Mouse (Mus musculus): ENCODE measurements at regions not wholly inside any gene's neighbourhood (a gene's known extent, or its start where the extent isn't known, plus 50 kb on each side); places are given as distances from the start of the nearest gene placed in this dataset.

- ATAC-seq, result no peak
- H3K4me1 ChIP-seq (replicated peaks; ENCODE audit: control insufficient read depth, insufficient read depth, low read length), result peaks cover 8% of the 10 kb centered on the region
- no peak overlapping the region for H3K9ac ChIP-seq (replicated peaks; ENCODE audit: low read depth, low read length)
- no peak overlapping the region for H3K4me3 ChIP-seq (replicated peaks; ENCODE audit: low read length)
- WGBS, result 90% methylated on average over 6 of the region's 6 CpGs
- H3K4me2 ChIP-seq (ENCODE audit: low read length), result no peak overlapping the region
- no peaks in the 10 kb centered on the region for H3K9me3 ChIP-seq (ENCODE audit: control insufficient read depth, low read length)
- no peak overlapping the region for H3K27ac ChIP-seq (ENCODE audit: low read length)
- H3K36me3 ChIP-seq (ENCODE audit: control insufficient read depth, insufficient read depth), result no peaks in the 10 kb centered on the region
- no peaks in the 10 kb centered on the region for H3K27me3 ChIP-seq (replicated peaks; ENCODE audit: control insufficient read depth, insufficient read depth, low read length)
Measured at GRCm38 (mm10) chr7:73028952-73029351, 346.4 kb upstream of the Rgma start.

- 90% methylated on average over 5 of the region's 5 CpGs for WGBS
- Histone ChIP-seq H3K4me2 (ENCODE audit: low read length) (no peak overlapping the region), H3K4me3 (replicated peaks; ENCODE audit: low read length) (no peak overlapping the region), H3K36me3 (ENCODE audit: control insufficient read depth, insufficient read depth) (no peaks in the 10 kb centered on the region), H3K4me1 (replicated peaks; ENCODE audit: control insufficient read depth, insufficient read depth, low read length) (peaks cover 8% of the 10 kb centered on the region), H3K27me3 (replicated peaks; ENCODE audit: control insufficient read depth, insufficient read depth, low read length) (no peaks in the 10 kb centered on the region), H3K27ac (ENCODE audit: low read length) (no peak overlapping the region), H3K9me3 (ENCODE audit: control insufficient read depth, low read length) (no peaks in the 10 kb centered on the region), H3K9ac (replicated peaks; ENCODE audit: low read depth, low read length) (no peak overlapping the region)
- no peak for ATAC-seq
Measured at GRCm38 (mm10) chr7:73031407-73031806, 343.9 kb upstream of the Rgma start.

GRCm38 (mm10) chr7:73032316-73032980 lies 342.9 kb upstream of the Rgma start:
- no peaks in the 10 kb centered on the region for H3K9me3 ChIP-seq (ENCODE audit: control insufficient read depth, low read length)
- no peaks in the 10 kb centered on the region for H3K36me3 ChIP-seq (ENCODE audit: control insufficient read depth, insufficient read depth)
- peaks cover 14% of the 10 kb centered on the region for H3K4me1 ChIP-seq (replicated peaks; ENCODE audit: control insufficient read depth, insufficient read depth, low read length)
- peak overlapping the region; percentile 61 for H3K27ac ChIP-seq (ENCODE audit: low read length)
- H3K4me2 ChIP-seq (ENCODE audit: low read length), result no peak overlapping the region
- H3K4me3 ChIP-seq (replicated peaks; ENCODE audit: low read length), result no peak overlapping the region
- no peak overlapping the region for H3K9ac ChIP-seq (replicated peaks; ENCODE audit: low read depth, low read length)
- WGBS, result 72% methylated on average over 23 of the region's 23 CpGs
- no peaks in the 10 kb centered on the region for H3K27me3 ChIP-seq (replicated peaks; ENCODE audit: control insufficient read depth, insufficient read depth, low read length)
- 0 out of 2 replicates have a peak, but pooled peaks have one; percentile 59 for ATAC-seq

- H3K4me1 ChIP-seq (replicated peaks; ENCODE audit: control insufficient read depth, insufficient read depth, low read length), result peaks cover 14% of the 10 kb centered on the region
- 50% methylated on average over 20 of the region's 20 CpGs for WGBS
- no peak overlapping the region for H3K9ac ChIP-seq (replicated peaks; ENCODE audit: low read depth, low read length)
- H3K4me2 ChIP-seq (ENCODE audit: low read length), result peak overlapping the region; percentile 6; the same call in 1 of the 2 replicates
- ATAC-seq, result 0 out of 2 replicates have a peak, but pooled peaks have one; percentile 48
- H3K4me3 ChIP-seq (replicated peaks; ENCODE audit: low read length), result no peak overlapping the region
- no peak overlapping the region for H3K27ac ChIP-seq (ENCODE audit: low read length)
- H3K9me3 ChIP-seq (ENCODE audit: control insufficient read depth, low read length), result no peaks in the 10 kb centered on the region
- H3K27me3 ChIP-seq (replicated peaks; ENCODE audit: control insufficient read depth, insufficient read depth, low read length), result no peaks in the 10 kb centered on the region
- no peaks in the 10 kb centered on the region for H3K36me3 ChIP-seq (ENCODE audit: control insufficient read depth, insufficient read depth)
Measured at GRCm38 (mm10) chr7:73036801-73037555, 338.3 kb upstream of the Rgma start.

GRCm38 (mm10) chr7:73037638-73038037 lies 337.7 kb upstream of the Rgma start:
- Histone ChIP-seq H3K36me3 (ENCODE audit: control insufficient read depth, insufficient read depth) (no peaks in the 10 kb centered on the region), H3K9me3 (ENCODE audit: control insufficient read depth, low read length) (no peaks in the 10 kb centered on the region)
- 95% methylated on average over 9 of the region's 9 CpGs for WGBS

GRCm38 (mm10) chr7:73039921-73040320 lies 335.4 kb upstream of the Rgma start:
- no peaks in the 10 kb centered on the region for H3K27me3 ChIP-seq (replicated peaks; ENCODE audit: control insufficient read depth, insufficient read depth, low read length)
- peaks cover 6% of the 10 kb centered on the region for H3K4me1 ChIP-seq (replicated peaks; ENCODE audit: control insufficient read depth, insufficient read depth, low read length)
- no peak overlapping the region for H3K27ac ChIP-seq (ENCODE audit: low read length)
- H3K4me3 ChIP-seq (replicated peaks; ENCODE audit: low read length), result no peak overlapping the region
- H3K9me3 ChIP-seq (ENCODE audit: control insufficient read depth, low read length), result no peaks in the 10 kb centered on the region
- 93% methylated on average over 4 of the region's 4 CpGs for WGBS
- H3K4me2 ChIP-seq (ENCODE audit: low read length), result no peak overlapping the region
- H3K36me3 ChIP-seq (ENCODE audit: control insufficient read depth, insufficient read depth), result no peaks in the 10 kb centered on the region
- no peak overlapping the region for H3K9ac ChIP-seq (replicated peaks; ENCODE audit: low read depth, low read length)
- ATAC-seq, result no peak

More at GRCm38 (mm10) chr7:73037638-73038037, 337.7 kb upstream of the Rgma start:
- ATAC-seq, result no peak
- Histone ChIP-seq H3K4me2 (ENCODE audit: low read length) (no peak overlapping the region), H3K27ac (ENCODE audit: low read length) (no peak overlapping the region), H3K9ac (replicated peaks; ENCODE audit: low read depth, low read length) (no peak overlapping the region), H3K4me1 (replicated peaks; ENCODE audit: control insufficient read depth, insufficient read depth, low read length) (peaks cover 9% of the 10 kb centered on the region), H3K4me3 (replicated peaks; ENCODE audit: low read length) (no peak overlapping the region), H3K27me3 (replicated peaks; ENCODE audit: control insufficient read depth, insufficient read depth, low read length) (no peaks in the 10 kb centered on the region)

- Histone ChIP-seq H3K9ac (replicated peaks; ENCODE audit: low read depth, low read length) (no peak overlapping the region), H3K36me3 (ENCODE audit: control insufficient read depth, insufficient read depth) (no peaks in the 10 kb centered on the region), H3K27ac (ENCODE audit: low read length) (no peak overlapping the region), H3K4me2 (ENCODE audit: low read length) (no peak overlapping the region), H3K9me3 (ENCODE audit: control insufficient read depth, low read length) (no peaks in the 10 kb centered on the region), H3K4me3 (replicated peaks; ENCODE audit: low read length) (no peak overlapping the region), H3K27me3 (replicated peaks; ENCODE audit: control insufficient read depth, insufficient read depth, low read length) (no peaks in the 10 kb centered on the region), H3K4me1 (replicated peaks; ENCODE audit: control insufficient read depth, insufficient read depth, low read length) (no peaks in the 10 kb centered on the region)
- no peak for ATAC-seq
- WGBS, result 76% methylated on average over 3 of the region's 3 CpGs
Measured at GRCm38 (mm10) chr7:73044316-73044715, 331.0 kb upstream of the Rgma start.

GRCm38 (mm10) chr7:73055891-73056290 lies 319.4 kb upstream of the Rgma start:
- H3K9ac ChIP-seq (replicated peaks; ENCODE audit: low read depth, low read length), result no peak overlapping the region
- no peaks in the 10 kb centered on the region for H3K4me1 ChIP-seq (replicated peaks; ENCODE audit: control insufficient read depth, insufficient read depth, low read length)
- H3K4me2 ChIP-seq (ENCODE audit: low read length), result no peak overlapping the region
- no peak for ATAC-seq
- H3K27ac ChIP-seq (ENCODE audit: low read length), result no peak overlapping the region
- H3K9me3 ChIP-seq (ENCODE audit: control insufficient read depth, low read length), result no peaks in the 10 kb centered on the region
- 87% methylated on average over 2 of the region's 2 CpGs for WGBS
- no peaks in the 10 kb centered on the region for H3K36me3 ChIP-seq (ENCODE audit: control insufficient read depth, insufficient read depth)
- no peak overlapping the region for H3K4me3 ChIP-seq (replicated peaks; ENCODE audit: low read length)
- H3K27me3 ChIP-seq (replicated peaks; ENCODE audit: control insufficient read depth, insufficient read depth, low read length), result no peaks in the 10 kb centered on the region

GRCm38 (mm10) chr7:73063556-73063955 lies 311.8 kb upstream of the Rgma start:
- Histone ChIP-seq H3K9me3 (ENCODE audit: control insufficient read depth, low read length) (no peaks in the 10 kb centered on the region), H3K36me3 (ENCODE audit: control insufficient read depth, insufficient read depth) (no peaks in the 10 kb centered on the region), H3K27me3 (replicated peaks; ENCODE audit: control insufficient read depth, insufficient read depth, low read length) (no peaks in the 10 kb centered on the region), H3K27ac (ENCODE audit: low read length) (no peak overlapping the region), H3K4me3 (replicated peaks; ENCODE audit: low read length) (no peak overlapping the region), H3K9ac (replicated peaks; ENCODE audit: low read depth, low read length) (no peak overlapping the region), H3K4me2 (ENCODE audit: low read length) (no peak overlapping the region), H3K4me1 (replicated peaks; ENCODE audit: control insufficient read depth, insufficient read depth, low read length) (no peaks in the 10 kb centered on the region)
- WGBS, result 79% methylated on average over 3 of the region's 3 CpGs
- ATAC-seq, result no peak

Measured in forebrain, embryonic 16.5 days (tissue).